Mouse (Mus musculus): ENCODE results near the gene Pitpnc1. TPM values are rescaled to one million over a fixed set of nuclear protein-coding genes. Genes with fewer than 3 reads are reported as not detected.
"Not testable (repeated sequence)": the region's sequence is repeated elsewhere in the genome, so short reads cannot be mapped to it uniquely, and the experiment has no call there.

Gene Pitpnc1
- polyA plus RNA-seq (2015; fragmentation: Nextera tagmentation; extraction: Ambion mirVana): 6.8 and 9.1 TPM in 2 replicates

DNA sequence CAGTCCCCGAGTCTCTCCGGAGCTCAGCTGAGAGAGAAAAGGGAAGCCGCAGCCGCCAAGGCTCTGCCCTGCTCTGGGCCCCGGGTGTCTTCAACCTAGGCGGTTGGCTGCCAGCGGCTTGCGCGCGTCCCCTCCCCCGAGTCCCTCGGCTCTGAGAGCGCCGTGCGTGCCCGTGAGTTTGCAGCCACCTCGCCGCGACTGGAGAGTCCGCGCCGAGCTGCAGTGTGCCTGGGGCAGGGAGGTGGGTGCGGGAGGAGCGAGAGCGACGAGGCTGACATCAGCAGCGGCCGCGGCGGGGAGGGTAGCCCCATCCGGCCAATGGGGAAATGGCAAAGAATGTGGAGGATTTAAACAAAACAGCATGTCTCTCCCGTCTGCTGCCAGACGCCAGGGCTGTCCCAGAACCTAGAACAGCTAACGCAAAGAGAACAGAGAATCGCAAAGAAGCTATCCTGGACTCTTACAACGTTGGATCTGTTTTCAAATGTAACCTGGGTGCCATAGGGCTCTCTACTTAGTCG is at the start of gene Pitpnc1:
Gene Pitpnc1, minus strand, starts transcription at position 179 of the 521 bp plus-strand sequence.
- TF ChIP-seq CTCF (IDR thresholded peaks at IDR 0.05; ENCODE audit: low read depth) (peak; percentile 31), EP300 (IDR thresholded peaks at IDR 0.05; ENCODE audit: low read depth) (0 out of 2 replicates have a peak, but pooled peaks have one; percentile 28)
- no peaks in the 10 kb centered on the region for H3K9me3 ChIP-seq (ENCODE audit: low read length)
- ATAC-seq (peak; percentile 81), DNase-seq (peak; percentile 92)
- peaks cover 27% of the 10 kb centered on the region for H3K4me1 ChIP-seq (ENCODE audit: insufficient read depth)
- peak within 1 kb of the TSS; percentile 86 for H3K4me2 ChIP-seq (ENCODE audit: low read depth, low read length)
- peak within 1 kb of the TSS; percentile 90 for H3K9ac ChIP-seq (replicated peaks)
- H3K36me3 ChIP-seq (replicated peaks; ENCODE audit: insufficient read depth, low read length): no peaks in the 10 kb centered on the region
- peak within 1 kb of the TSS; percentile 89 for H3K4me3 ChIP-seq (ENCODE audit: low read depth, low read length)
- under 1% methylated on average over 35 of the region's 37 CpGs for WGBS (ENCODE audit: insufficient replicate concordance)
- peak within 1 kb of the TSS; percentile 96 for H3K27ac ChIP-seq (ENCODE audit: low read depth)
- H3K27me3 ChIP-seq (ENCODE audit: insufficient read depth, low read length): no peaks in the 10 kb centered on the region

DNA sequence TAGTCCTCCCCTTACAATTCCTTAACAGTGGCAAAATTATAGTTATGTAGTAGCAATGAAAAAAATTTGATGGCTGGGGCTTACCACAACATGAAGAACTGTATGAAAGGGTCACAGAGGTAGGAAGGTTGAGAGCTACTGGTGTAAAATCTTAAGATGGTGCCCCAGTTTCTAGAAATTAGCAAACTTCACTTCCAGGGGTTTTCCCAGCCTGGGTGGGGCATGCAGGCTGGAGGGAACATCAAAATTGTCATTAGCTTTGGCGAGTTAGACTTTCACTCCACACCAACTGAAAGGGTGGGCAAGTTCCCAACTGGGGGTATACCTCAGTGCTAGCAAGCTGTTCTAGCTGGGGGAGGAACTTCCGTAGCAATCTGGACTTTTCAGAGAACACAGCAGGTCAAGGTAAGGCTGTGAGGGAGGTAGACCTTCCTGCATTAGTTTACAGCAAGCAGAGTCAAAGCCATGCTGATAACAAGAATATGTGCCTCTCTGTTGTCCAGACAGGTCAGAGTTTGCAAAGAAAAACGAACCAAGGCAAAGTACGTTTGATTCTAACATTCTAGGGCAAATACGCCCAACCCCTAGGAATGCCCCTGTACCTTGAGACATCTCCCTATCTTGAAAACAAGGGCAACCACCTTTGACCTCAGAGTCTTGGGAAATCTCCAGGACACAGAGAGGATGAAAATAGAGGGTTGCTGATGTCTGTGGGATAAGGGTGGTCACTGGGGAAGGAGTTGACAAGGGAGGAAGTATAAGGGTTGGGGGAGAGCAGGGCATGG is 48.3 kb upstream of the Pitpnc1 start:
- no peaks in the 10 kb centered on the region for H3K27me3 ChIP-seq (ENCODE audit: insufficient read depth, low read length)
- no peaks in the 10 kb centered on the region for H3K9me3 ChIP-seq (ENCODE audit: low read length)
- H3K4me1 ChIP-seq (ENCODE audit: insufficient read depth): no peaks in the 10 kb centered on the region
- no peak for TF ChIP-seq CTCF (IDR thresholded peaks at IDR 0.05; ENCODE audit: low read depth)
- no peak for TF ChIP-seq EP300 (IDR thresholded peaks at IDR 0.05; ENCODE audit: low read depth)
- H3K36me3 ChIP-seq (replicated peaks; ENCODE audit: insufficient read depth, low read length): no peaks in the 10 kb centered on the region
- WGBS (ENCODE audit: insufficient replicate concordance): 56% methylated on average over 5 of the region's 5 CpGs
- no peak overlapping the region for H3K4me2 ChIP-seq (ENCODE audit: low read depth, low read length)
- H3K27ac ChIP-seq (ENCODE audit: low read depth): no peak overlapping the region
- no peak overlapping the region for H3K9ac ChIP-seq (replicated peaks)
- no peak for DNase-seq
- no peak for ATAC-seq
- H3K4me3 ChIP-seq (ENCODE audit: low read depth, low read length): no peak overlapping the region

- Histone ChIP-seq H3K27ac (ENCODE audit: low read depth) (no peak overlapping the region), H3K4me1 (ENCODE audit: insufficient read depth) (no peaks in the 10 kb centered on the region), H3K4me3 (ENCODE audit: low read depth, low read length) (no peak overlapping the region), H3K27me3 (ENCODE audit: insufficient read depth, low read length) (no peaks in the 10 kb centered on the region), H3K9ac (replicated peaks) (no peak overlapping the region), H3K4me2 (ENCODE audit: low read depth, low read length) (no peak overlapping the region), H3K9me3 (ENCODE audit: low read length) (no peaks in the 10 kb centered on the region), H3K36me3 (replicated peaks; ENCODE audit: insufficient read depth, low read length) (no peaks in the 10 kb centered on the region)
- ATAC-seq: no peak
- TF ChIP-seq EP300 (IDR thresholded peaks at IDR 0.05; ENCODE audit: low read depth): no peak
- 79% methylated on average over 2 of the region's 2 CpGs for WGBS (ENCODE audit: insufficient replicate concordance)
- DNase-seq: no peak
Observed at GRCm38 (mm10) chr11:107516387-107516786, 45.9 kb upstream of the Pitpnc1 start.

DNA sequence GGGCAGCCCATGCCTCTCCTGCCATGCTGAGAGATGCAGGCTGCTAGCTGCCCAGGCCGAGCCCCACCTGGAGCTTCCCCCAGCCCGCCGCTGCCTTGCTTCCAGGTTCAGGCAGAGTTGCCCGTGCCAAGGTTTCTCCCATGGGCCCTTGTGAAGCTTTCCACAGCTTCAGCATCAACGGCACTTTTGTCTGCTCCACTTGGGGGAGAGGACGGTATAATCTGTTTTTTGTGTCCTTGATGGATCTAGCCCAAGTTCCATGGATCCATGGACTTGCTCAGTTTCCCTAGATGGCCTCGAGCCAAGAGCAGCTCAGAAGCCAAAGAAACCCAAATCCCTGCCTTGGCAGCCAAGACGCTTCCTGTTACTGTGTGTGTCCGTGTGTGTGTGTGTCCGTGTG is 42.5 kb upstream of the Pitpnc1 start:
- Histone ChIP-seq H3K36me3 (replicated peaks; ENCODE audit: insufficient read depth, low read length) (no peaks in the 10 kb centered on the region), H3K4me2 (ENCODE audit: low read depth, low read length) (no peak overlapping the region), H3K4me3 (ENCODE audit: low read depth, low read length) (no peak overlapping the region), H3K4me1 (ENCODE audit: insufficient read depth) (peaks cover 13% of the 10 kb centered on the region), H3K9me3 (ENCODE audit: low read length) (no peaks in the 10 kb centered on the region), H3K9ac (replicated peaks) (no peak overlapping the region), H3K27ac (ENCODE audit: low read depth) (no peak overlapping the region), H3K27me3 (ENCODE audit: insufficient read depth, low read length) (no peaks in the 10 kb centered on the region)
- no peak for DNase-seq
- WGBS (ENCODE audit: insufficient replicate concordance): 78% methylated on average over 10 of the region's 10 CpGs
- ATAC-seq: no peak
- TF ChIP-seq EP300 (IDR thresholded peaks at IDR 0.05; ENCODE audit: low read depth): no peak
- no peak for TF ChIP-seq CTCF (IDR thresholded peaks at IDR 0.05; ENCODE audit: low read depth)

- H3K27ac ChIP-seq (ENCODE audit: low read depth); H3K9ac ChIP-seq (replicated peaks); H3K36me3 ChIP-seq (replicated peaks; ENCODE audit: insufficient read depth, low read length); ATAC-seq; H3K9me3 ChIP-seq (ENCODE audit: low read length); H3K4me3 ChIP-seq (ENCODE audit: low read depth, low read length); H3K4me2 ChIP-seq (ENCODE audit: low read depth, low read length); H3K27me3 ChIP-seq (ENCODE audit: insufficient read depth, low read length): not testable (repeated sequence)
- WGBS (ENCODE audit: insufficient replicate concordance): 33% methylated on average over 5 of the region's 5 CpGs
- H3K4me1 ChIP-seq (ENCODE audit: insufficient read depth): peaks cover 13% of the 10 kb centered on the region
- DNase-seq: peak; percentile 77
- peak; percentile 89 for TF ChIP-seq CTCF (IDR thresholded peaks at IDR 0.05; ENCODE audit: low read depth)
Observed at GRCm38 (mm10) chr11:107511954-107512353, 41.5 kb upstream of the Pitpnc1 start.

GRCm38 (mm10) chr11:107510362-107511269 is 40.1 kb upstream of the Pitpnc1 start:
- Histone ChIP-seq H3K27me3 (ENCODE audit: insufficient read depth, low read length) (no peaks in the 10 kb centered on the region), H3K36me3 (replicated peaks; ENCODE audit: insufficient read depth, low read length) (no peaks in the 10 kb centered on the region), H3K4me1 (ENCODE audit: insufficient read depth) (peaks cover 13% of the 10 kb centered on the region), H3K27ac (ENCODE audit: low read depth) (no peak overlapping the region), H3K4me2 (ENCODE audit: low read depth, low read length) (peak overlapping the region; percentile 39), H3K4me3 (ENCODE audit: low read depth, low read length) (peak overlapping the region; percentile 3; the same call in 1 of the 2 replicates), H3K9me3 (ENCODE audit: low read length) (no peaks in the 10 kb centered on the region), H3K9ac (replicated peaks) (no peak overlapping the region)
- ATAC-seq: peak; percentile 64; the same call in 1 of the 2 replicates
- TF ChIP-seq CTCF (IDR thresholded peaks at IDR 0.05; ENCODE audit: low read depth): no peak
- no peak for TF ChIP-seq EP300 (IDR thresholded peaks at IDR 0.05; ENCODE audit: low read depth)
- peak; percentile 52 for DNase-seq
- 5% methylated on average over 18 of the region's 18 CpGs for WGBS (ENCODE audit: insufficient replicate concordance)
